In genomic region chr2:93470127-93470526, GRCm38 (mm10) we compare ENCODE assay signal across 7 mouse cellular contexts. TPM values are rescaled to one million over a fixed set of nuclear protein-coding genes. Genes with fewer than 3 reads are reported as not detected.
DNase-seq lines count a peak whose midpoint lies in the region; ATAC-seq and TF ChIP-seq lines count a peak whose summit lies in the region.

No protein-coding gene starts in this region.

- H3K4me3 ChIP-seq in brown adipose tissue, adult 24 weeks (ENCODE audit: insufficient read depth, low read depth, low read length) = peak overlapping the region; percentile 54
- 0 out of 2 replicates have a peak overlapping the region, but pooled peaks have one; percentile 14 for H3K4me3 ChIP-seq in hindbrain, embryonic 16.5 days (ENCODE audit: low read length)
- no peak overlapping the region for H3K4me3 ChIP-seq in midbrain, embryonic 14.5 days (replicated peaks; ENCODE audit: low read depth, low read length)
- H3K4me3 ChIP-seq in thymus, adult 2 months (ENCODE audit: control insufficient read depth, insufficient read depth, low read length) = peak overlapping the region; percentile 41

- peak; percentile 80 for DNase-seq in NIH3T3 (ENCODE audit: low read depth)
- peak; percentile 70 for DNase-seq in gastrocnemius, postnatal 14 days
- DNase-seq in liver = peak; percentile 85
- DNase-seq in midbrain, embryonic 14.5 days = peak; percentile 76
- DNase-seq in thymus, adult 2 months = peak; percentile 41

- no peaks in the 10 kb centered on the region for H3K27me3 ChIP-seq in hindbrain, embryonic 16.5 days (replicated peaks; ENCODE audit: control insufficient read depth, insufficient read depth, low read length)
- H3K27me3 ChIP-seq in midbrain, embryonic 14.5 days (ENCODE audit: control insufficient read depth, insufficient read depth, low read length) = no peaks in the 10 kb centered on the region
- no peaks in the 10 kb centered on the region for H3K27me3 ChIP-seq in thymus, adult 2 months (ENCODE audit: control insufficient read depth, insufficient read depth, low read length)

- 0 out of 2 replicates have a peak, but pooled peaks have one; percentile 29 for TF ChIP-seq CTCF in thymus, adult 2 months (IDR thresholded peaks at IDR 0.05; ENCODE audit: borderline replicate concordance, control insufficient read depth, extremely low read depth, insufficient read depth, low read length, poor library complexity)

- peak; percentile 40; the same call in 1 of the 2 replicates for ATAC-seq in hindbrain, embryonic 16.5 days
- no peak for ATAC-seq in midbrain, embryonic 14.5 days (ENCODE audit: low FRiP score, low TSS enrichment)

- intact Hi-C loops in gastrocnemius, postnatal 14 days (cut with DNase I; ENCODE audit: low total_unique reads) = loop anchor here (5.0 to 10.0 kb wide), 3 partner anchors 138 to 345 kb away; partner anchors contain the start of gene Tspan18

- H3K4me2 ChIP-seq in hindbrain, embryonic 16.5 days (ENCODE audit: low read length) = peak overlapping the region; percentile 49
- H3K4me2 ChIP-seq in midbrain, embryonic 14.5 days (ENCODE audit: low read length) = peak overlapping the region; percentile 38

- H3K27ac ChIP-seq in brown adipose tissue, adult 24 weeks (replicated peaks; ENCODE audit: low read depth, low read length) = no peak overlapping the region
- no peak overlapping the region for H3K27ac ChIP-seq in hindbrain, embryonic 16.5 days (ENCODE audit: low read depth, low read length)
- no peak overlapping the region for H3K27ac ChIP-seq in midbrain, embryonic 14.5 days (replicated peaks; ENCODE audit: low read depth, low read length)
- H3K27ac ChIP-seq in thymus, adult 2 months (ENCODE audit: control insufficient read depth, insufficient read depth, low read length) = peak overlapping the region; percentile 2; the same call in 1 of the 2 replicates

- H3K9ac ChIP-seq in hindbrain, embryonic 16.5 days (ENCODE audit: low read depth, low read length) = no peak overlapping the region
- H3K9ac ChIP-seq in midbrain, embryonic 14.5 days (replicated peaks; ENCODE audit: low read length) = no peak overlapping the region

- TF ChIP-seq POLR2A in thymus, adult 2 months (IDR thresholded peaks at IDR 0.05; ENCODE audit: control insufficient read depth, extremely low read depth, insufficient read depth, low read length, poor library complexity) = no peak

- no peaks in the 10 kb centered on the region; the same call in 1 of the 2 replicates for H3K4me1 ChIP-seq in brown adipose tissue, adult 24 weeks (ENCODE audit: control insufficient read depth, insufficient read depth, insufficient read length, low read length)
- peaks cover under 1% of the 10 kb centered on the region; the same call in 1 of the 2 replicates for H3K4me1 ChIP-seq in hindbrain, embryonic 16.5 days (ENCODE audit: control insufficient read depth, insufficient read depth, low read depth, low read length)
- peaks cover 2% of the 10 kb centered on the region; the same call in 1 of the 2 replicates for H3K4me1 ChIP-seq in midbrain, embryonic 14.5 days (ENCODE audit: control insufficient read depth, insufficient read depth, low read length)
- peaks cover 21% of the 10 kb centered on the region for H3K4me1 ChIP-seq in thymus, adult 2 months (replicated peaks; ENCODE audit: control insufficient read depth, insufficient read depth, low read length)

- 4% methylated on average over 9 of the region's 9 CpGs for WGBS in hindbrain, embryonic 16.5 days
- 1% methylated on average over 9 of the region's 9 CpGs for WGBS in midbrain, embryonic 14.5 days
- WGBS in thymus, adult 2 months = 3% methylated on average over 9 of the region's 9 CpGs

- H3K9me3 ChIP-seq in hindbrain, embryonic 16.5 days (ENCODE audit: control insufficient read depth, low read length) = no peaks in the 10 kb centered on the region
- no peaks in the 10 kb centered on the region for H3K9me3 ChIP-seq in midbrain, embryonic 14.5 days (ENCODE audit: control insufficient read depth, low read length)

- H3K36me3 ChIP-seq in hindbrain, embryonic 16.5 days (ENCODE audit: control insufficient read depth, insufficient read depth, low read length) = no peaks in the 10 kb centered on the region
- H3K36me3 ChIP-seq in midbrain, embryonic 14.5 days (ENCODE audit: control insufficient read depth, insufficient read depth, low read length) = no peaks in the 10 kb centered on the region
- no peaks in the 10 kb centered on the region for H3K36me3 ChIP-seq in thymus, adult 2 months (ENCODE audit: control insufficient read depth, insufficient read depth, low read length)

RNA-seq across cellular contexts. Expression of gene Cd82, which starts 7.2 kb away (rescaled TPM):
- 13.8 and 22.5 TPM in 2 replicates for polyA plus RNA-seq in brown adipose tissue, adult 24 weeks (2012; ENCODE audit: insufficient read depth, insufficient read length, missing spikeins)
- total RNA-seq in gastrocnemius, postnatal 14 days (2021) = 10 to 100 TPM; 15.6 to 26.3 TPM
- polyA plus RNA-seq in hindbrain, embryonic 16.5 days (2015; fragmentation: Nextera tagmentation; extraction: Ambion mirVana) = 24.5 and 26.8 TPM in 2 replicates
- polyA plus RNA-seq in midbrain, embryonic 14.5 days (2014; fragmentation: Nextera tagmentation; extraction: Ambion mirVana) = 12.6 and 14.1 TPM in 2 replicates
- 176 and 181 TPM in 2 replicates for polyA plus RNA-seq in thymus, adult 2 months (2012; rRNA removed)
